Mouse (Mus musculus) spleen, adult 18-20 months (tissue): ENCODE measurements around the gene Col24a1.
"Not testable (repeated sequence)": the region's sequence is repeated elsewhere in the genome, so short reads cannot be mapped to it uniquely, and the experiment has no call there.

Experiments
- DNase-seq, 2 experiments: peaks; one replicate each; pipeline ENCODE4 v3.0.0; 2022; ENCODE audit warnings: mixed read lengths in 2 of 2

The Col24a1 gene

GRCm38 (mm10) chr3:145356865-145357487, 64.7 kb downstream of the Col24a1 start:
- DNase-seq: no peak

- no peak for DNase-seq
Measured at GRCm38 (mm10) chr3:145365227-145365626, 73.0 kb downstream of the Col24a1 start.

DNA sequence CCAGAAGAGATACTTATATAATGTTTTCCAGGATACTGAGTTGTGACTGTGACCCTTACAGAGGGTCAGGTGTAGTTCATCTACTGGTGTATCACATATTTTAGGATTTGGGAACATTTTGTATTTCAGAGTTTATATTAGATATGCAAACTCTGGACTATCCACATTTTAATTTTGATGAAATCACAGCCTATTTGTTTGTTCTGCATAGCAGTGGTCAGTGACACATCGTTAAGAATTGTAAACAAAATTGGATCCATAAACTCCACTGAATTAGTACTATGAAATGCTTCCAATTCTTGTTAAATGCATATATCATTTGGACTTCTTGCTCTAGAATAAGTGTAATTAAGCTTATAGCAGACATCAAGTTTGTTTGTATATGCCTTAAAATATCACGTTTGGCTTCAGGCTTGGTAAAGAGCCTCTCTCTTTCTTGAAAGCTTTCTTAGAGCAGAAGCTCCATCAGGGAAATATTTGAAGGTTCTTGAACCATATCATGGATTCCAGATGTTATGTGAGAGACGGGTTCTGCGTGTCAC, 75.0 kb downstream of the Col24a1 start:
- DNase-seq: no peak

DNA sequence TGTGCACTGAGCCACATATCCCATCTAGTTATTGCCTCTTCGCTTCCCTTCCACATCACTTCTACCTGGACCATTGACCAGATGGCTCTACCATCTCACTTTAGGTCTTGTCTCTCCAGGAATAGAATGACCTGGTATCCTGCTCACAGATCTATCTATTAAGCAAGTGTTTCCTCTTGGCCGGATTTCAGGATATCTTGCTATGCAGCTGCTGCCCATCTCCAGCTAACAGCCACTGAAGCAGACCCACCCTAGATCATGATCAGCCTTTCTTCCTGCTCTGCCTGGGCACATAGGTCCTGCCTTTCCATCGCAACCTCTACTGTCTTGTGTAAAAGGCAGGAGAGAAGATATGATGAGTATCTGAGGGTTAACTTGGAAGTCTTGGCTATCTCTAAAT, 84.0 kb downstream of the Col24a1 start:
- DNase-seq: no peak

DNA sequence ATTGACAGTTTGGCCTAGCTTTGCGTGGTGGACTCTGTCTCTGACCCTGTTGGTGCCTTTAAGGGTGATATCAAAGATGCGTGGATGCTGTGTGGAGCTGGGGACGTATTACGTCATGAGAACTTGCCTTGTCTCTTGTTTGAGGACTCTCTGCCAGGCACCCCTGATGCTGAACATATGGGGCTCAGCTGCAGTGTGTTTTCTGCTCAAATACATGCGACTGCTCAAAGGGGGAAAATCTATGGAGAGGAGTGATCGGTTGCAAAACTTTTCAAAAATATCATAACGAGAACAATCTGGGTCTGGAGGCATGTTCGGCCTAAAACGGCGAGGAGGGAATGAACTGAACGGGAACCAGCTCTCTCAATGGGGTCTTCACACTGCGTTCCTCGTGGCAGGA, 90.8 kb downstream of the Col24a1 start:
- no peak for DNase-seq

DNA sequence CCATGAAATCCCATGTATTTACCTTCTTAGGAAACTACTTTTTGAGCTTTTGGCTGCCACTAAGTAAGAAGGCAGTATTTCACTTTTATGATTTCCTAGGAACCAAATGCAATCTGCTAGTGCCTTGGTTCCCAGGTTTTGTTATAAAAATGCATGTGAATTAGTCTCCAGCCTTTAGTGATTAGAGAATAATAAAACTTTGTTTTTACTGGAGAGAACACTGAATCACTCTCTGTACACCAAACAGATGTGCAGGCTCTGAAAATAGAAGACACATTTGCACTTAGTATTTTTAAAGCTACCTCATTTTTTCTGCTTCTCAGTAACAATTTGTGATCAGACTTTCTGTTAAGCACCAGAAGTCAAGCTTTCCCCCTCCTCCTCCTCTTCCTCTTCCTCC, 94.2 kb downstream of the Col24a1 start:
- no peak for DNase-seq

DNA sequence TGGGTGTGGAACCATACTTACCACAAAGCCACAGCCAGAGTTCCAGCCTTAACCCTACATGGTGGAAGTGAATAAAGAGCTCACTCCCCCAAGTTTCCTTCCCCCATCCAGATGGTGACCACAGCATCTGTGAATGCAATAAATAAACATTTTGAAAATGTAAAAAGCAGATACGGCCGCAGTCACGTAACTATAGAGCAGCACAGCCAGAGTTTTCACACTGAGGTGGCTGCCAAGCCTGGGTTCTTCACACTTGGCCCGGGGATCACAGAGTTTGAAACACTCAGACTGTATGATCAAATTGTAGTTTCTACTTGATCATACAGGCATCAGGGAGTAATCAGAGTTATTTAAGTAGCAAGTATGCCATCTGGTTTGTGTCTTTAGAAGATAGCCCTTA, 98.4 kb downstream of the Col24a1 start:
- DNase-seq: no peak

DNA sequence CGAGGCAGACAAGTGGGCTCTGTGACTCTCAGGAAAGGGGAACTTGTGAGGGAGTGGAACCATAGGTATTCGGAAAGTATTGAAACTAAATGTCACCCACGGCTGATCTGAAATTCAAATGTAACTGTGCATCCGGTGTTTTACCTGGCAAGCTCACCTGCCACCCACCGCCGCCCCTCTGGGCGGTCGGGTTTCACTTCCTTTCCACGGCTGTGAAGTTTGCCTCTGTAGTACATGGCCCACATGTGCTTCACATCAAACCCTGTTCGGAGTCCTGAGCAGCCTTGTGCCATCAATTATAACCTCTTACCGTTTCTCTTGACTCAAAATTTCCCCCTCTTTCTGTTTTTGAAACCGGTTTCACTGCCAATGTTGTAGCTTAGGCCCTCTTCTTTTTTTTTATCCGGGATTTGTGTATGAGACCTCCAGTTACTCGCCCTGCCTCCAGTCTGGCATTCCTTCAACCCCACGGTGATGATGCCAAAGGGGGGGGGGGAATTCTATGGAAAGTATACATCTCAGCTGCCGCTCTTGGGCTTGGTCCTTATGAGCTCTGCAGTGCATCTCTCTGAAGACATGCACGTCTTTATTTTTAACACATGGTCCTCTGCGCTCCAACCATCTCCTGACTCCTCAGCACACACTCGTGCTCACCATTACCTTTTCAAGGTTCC, 99.9 kb downstream of the Col24a1 start:
- peak; percentile 5 to 7 for DNase-seq

DNA sequence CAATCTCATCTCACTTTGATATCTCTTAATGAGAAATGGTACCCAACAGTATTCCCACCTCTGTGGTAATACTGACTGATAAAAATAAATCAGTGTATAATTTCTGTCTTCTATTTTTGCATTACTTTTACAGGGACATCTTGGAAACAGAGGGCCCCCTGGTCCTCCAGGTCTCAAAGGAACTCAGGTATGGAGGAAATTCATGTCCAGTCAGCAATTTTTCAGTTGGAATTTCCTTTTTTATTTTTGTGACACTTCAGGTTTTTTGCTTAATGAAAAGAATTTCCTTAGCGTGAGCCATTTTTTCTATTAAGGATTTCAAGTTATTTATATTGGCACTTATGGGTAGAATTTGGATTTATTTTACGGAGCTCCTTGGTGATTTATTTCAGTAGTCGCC, 106.9 kb downstream of the Col24a1 start:
- no peak for DNase-seq

- DNase-seq: no peak
Measured at GRCm38 (mm10) chr3:145402257-145402656, 110.0 kb downstream of the Col24a1 start.

- no peak for DNase-seq
Measured at GRCm38 (mm10) chr3:145402994-145403393, 110.7 kb downstream of the Col24a1 start.

- no peak for DNase-seq
Measured at GRCm38 (mm10) chr3:145408045-145408444, 115.8 kb downstream of the Col24a1 start.

GRCm38 (mm10) chr3:145412137-145412536, 119.9 kb downstream of the Col24a1 start:
- DNase-seq: no peak

DNA sequence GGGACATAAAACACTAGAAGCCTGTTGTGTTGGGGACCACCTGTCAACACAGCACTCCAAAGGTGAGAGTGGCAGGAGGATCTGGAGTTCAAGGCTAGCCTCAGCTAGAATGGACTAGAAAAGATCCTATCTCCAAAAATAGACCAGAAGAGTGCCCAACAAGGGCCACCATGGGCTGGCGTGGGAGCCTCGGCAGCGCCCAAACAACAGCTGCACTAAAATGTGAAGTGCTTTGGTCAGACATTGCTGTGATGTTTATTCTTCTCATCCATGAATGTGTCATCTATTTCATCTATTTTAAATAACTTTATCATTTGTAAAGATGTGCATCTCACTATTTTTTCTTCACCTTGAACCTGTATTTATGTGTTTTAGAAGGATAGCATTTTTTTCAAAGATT, 122.1 kb downstream of the Col24a1 start:
- DNase-seq: no peak

- no peak for DNase-seq
Measured at GRCm38 (mm10) chr3:145417809-145418208, 125.5 kb downstream of the Col24a1 start.

DNA sequence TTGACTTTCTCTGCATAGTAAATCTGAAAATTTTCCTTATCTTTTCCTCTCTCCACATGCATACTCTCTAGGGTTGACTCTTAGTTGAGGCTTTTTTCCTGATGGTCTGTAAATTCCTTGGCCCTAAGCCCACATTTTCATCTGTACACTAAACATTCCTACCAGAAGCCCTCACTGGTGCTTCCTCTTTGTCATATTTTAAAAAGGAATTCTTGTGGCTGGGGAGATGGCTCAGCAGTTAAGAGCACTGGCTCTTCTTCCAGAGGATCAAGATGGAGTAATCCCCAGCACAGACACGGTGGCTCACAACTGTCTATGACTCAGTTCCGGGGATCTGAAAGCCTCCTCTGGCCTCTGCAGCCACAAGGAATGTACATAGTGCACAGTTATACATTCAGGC, 128.1 kb downstream of the Col24a1 start:
- no peak for DNase-seq

DNA sequence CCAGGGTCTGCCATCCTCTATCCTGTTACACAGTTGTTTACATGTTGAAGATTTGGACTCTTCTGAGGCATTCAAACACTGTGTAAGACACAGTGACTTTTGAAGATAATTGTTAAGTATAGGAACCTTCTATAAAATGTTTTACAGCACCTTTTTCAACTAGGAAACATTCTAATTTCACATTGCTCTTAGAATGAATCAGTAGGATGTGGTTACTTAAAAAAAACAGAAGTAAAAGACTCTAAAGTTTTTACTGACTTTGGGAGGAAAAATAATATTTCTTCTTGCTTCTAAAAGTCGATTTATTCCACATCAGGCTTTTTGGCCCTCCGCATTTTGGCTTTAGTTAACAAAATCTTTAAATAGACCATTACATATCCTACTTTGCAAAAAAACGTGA, 129.8 kb downstream of the Col24a1 start:
- no peak for DNase-seq

DNA sequence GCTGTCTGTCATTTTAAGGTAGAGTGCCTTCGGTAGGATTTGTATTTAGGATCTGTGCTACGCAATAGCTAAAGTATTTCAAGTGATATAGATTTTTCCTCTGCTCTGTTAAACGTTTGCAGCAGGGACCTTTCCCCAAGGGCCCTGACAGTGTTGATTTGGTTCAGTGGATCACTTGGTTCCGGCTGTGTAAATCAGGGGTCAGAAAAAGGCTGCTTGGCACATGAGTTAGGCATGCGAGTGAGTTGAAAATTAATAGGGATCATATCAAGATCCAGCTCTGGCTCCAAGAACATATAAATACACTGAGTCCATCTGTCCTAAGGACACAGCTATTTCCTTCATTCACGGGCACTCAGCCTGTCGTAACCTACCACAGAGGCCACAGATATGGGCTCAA, 146.1 kb downstream of the Col24a1 start:
- no peak for DNase-seq

DNA sequence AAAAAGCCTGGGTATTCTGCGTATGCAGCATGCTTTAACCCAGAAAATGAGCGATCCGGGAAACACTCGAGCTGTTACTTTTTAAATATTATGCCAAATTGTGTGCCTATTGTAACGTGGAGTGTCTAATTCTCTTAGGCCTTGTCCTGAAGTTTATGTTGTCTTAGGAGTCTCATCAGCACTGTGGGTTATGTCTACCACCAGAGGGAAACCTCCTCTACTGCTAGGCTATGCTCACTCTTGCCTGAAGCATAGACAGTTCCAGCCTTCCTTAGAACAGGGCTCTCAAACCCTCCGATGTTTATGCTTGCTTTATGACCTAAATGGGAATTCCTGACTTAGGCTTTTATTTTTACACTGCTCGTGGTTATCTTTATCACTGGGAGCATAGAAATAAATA, 146.8 kb downstream of the Col24a1 start:
- no peak for DNase-seq

GRCm38 (mm10) chr3:145440993-145441392, 148.7 kb downstream of the Col24a1 start:
- no peak for DNase-seq

- no peak for DNase-seq
Measured at GRCm38 (mm10) chr3:145442268-145442667, 150.0 kb downstream of the Col24a1 start.

- DNase-seq: not testable (repeated sequence)
Measured at GRCm38 (mm10) chr3:145443167-145443566, 150.9 kb downstream of the Col24a1 start.

DNA sequence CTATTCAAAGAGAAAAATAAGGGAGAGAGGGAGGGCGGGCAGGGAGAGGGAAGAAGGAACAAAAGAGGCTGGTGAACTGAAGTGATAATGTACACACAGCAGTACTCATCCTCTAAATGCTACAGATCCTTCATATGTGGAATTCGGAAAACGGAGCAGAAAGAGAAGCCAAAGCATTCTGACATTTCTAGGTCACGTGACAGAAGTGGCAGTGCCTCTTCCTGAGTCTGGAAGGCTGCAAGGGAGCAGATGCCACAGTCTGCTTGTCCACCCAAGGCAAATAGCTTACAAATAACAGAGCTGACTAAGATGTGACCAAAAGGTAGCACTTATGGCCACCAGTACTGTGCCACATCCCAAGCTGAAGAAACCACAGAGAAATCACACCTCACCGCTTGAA, 164.8 kb downstream of the Col24a1 start:
- DNase-seq: no peak

DNA sequence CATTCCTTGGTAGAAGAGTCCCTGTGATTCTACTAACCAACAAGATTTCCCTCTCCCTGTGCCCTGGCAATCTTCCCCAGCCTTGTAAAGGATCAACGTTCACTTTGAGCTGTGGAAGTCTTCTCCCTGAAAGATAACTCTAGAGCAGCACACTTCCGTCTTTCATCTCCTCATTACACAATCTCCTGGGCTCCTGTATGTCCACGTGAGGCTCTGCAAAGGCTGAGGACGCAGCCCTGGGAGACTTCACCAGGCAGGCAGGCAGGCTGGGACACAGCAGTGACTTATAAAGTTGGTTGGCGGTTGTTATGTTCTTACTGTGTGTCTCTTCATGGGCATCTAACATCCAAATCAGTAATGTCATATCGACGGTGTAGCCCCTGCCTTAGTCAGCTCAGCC, 170.1 kb downstream of the Col24a1 start:
- DNase-seq: no peak

DNA sequence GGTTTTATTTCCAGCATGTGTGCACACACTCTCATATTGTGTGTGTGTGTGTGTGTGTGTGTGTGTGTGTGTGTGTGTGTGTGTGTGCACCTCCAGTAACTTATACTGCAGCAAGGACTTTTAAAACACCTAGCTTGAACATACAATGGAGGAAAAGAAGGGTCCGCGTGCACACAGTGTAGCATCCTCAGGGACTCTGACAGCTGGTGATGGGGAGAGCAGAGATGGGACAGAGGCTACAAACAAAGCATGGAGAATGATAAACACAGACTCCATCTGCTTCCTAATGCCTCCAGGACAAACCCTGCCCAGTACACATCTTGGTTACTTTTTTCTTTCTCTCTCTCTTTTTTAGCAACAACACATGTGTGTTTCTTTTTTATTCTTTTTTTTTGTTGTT, 171.5 kb downstream of the Col24a1 start:
- no peak for DNase-seq
